In the genomic region with DNA sequence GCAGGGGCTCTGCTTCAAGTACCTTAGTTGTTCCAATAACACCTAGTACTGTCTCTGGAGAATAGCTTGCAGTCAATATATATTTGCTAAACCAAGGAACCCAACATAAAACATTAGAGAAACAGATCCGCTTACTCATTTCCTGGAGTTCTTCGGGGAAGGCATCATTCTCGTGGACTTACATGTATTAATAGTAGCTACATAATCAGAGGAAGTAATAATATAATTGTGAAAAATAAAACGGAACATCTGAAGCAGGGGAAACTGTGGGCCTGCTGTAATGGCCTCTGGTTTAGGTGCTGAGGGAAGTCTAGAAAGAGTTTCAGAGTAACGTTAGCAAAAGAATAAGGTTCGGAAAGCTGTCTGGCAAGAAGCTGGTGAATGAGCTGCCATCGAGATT, we compare ENCODE assay signal across 27 mouse cellular contexts. TPM values are rescaled to one million over a fixed set of nuclear protein-coding genes. Genes with fewer than 3 reads are reported as not detected.
A peak's percentile ranks its signal among the peaks of the same experiment; 100 is the strongest.
DNase-seq lines count a peak whose midpoint lies in the region; ATAC-seq and TF ChIP-seq lines count a peak whose summit lies in the region.
"Had no signal": no experiment of that assay in that cellular context is flagged by ENCODE, and none has a peak within 500 bp of the region (broad histone marks: within the 10 kb centered on the region; RNA-seq: fewer than 3 reads in every experiment).

No protein-coding gene starts in this region.

- intact Hi-C loops in heart, postnatal 36 days (cut with DNase I): loop anchor here (5.0 kb wide), 1 partner anchor 49 kb away; the partner anchor contains the start of gene Arhgap21

- peaks cover 13% of the 10 kb centered on the region for H3K4me1 ChIP-seq in forebrain, embryonic 10.5 days
- peaks cover 3% of the 10 kb centered on the region; the same call in 1 of the 2 replicates for H3K4me1 ChIP-seq in forebrain, embryonic 14.5 days (ENCODE audit: control insufficient read depth, insufficient read depth, low read length)
- H3K4me1 ChIP-seq in heart, embryonic 16.5 days (ENCODE audit: control insufficient read depth, insufficient read depth, low read length): no peaks in the 10 kb centered on the region
- no peaks in the 10 kb centered on the region for H3K4me1 ChIP-seq in lung, embryonic 14.5 days (ENCODE audit: insufficient read depth)
- H3K4me1 ChIP-seq: embryonic facial prominence, embryonic 15.5 days; heart, embryonic 10.5 days; liver, embryonic 12.5 days had no signal

- no peak for DNase-seq in forebrain, embryonic 10.5 days (ENCODE audit: extremely low spot score, low spot score)
- no peak for DNase-seq in forebrain, embryonic 14.5 days (ENCODE audit: low spot score)
- DNase-seq in heart, postnatal 36 days: no peak
- no peak for DNase-seq in lung, embryonic 14.5 days
- no peak for DNase-seq in lung, postnatal 4 days
- DNase-seq in 416B (ENCODE audit: low read depth): peak; percentile 34
- DNase-seq: adrenal gland, adult 8-10 months; cerebellum, adult 8-10 months; cerebellum, postnatal 25 days; gastrocnemius, postnatal 36 days; heart, postnatal 10 days; kidney, adult 2 months; layer of hippocampus, postnatal 36 days; left cerebral cortex, postnatal 4 days; liver, postnatal 0 days; right cerebral cortex, adult 18-20 months; spleen, adult 18-20 months; thymus, postnatal 14 days had no signal

- TF ChIP-seq CTCF in lung, embryonic 14.5 days (IDR thresholded peaks at IDR 0.05; ENCODE audit: low read depth): no peak

- no peak for ATAC-seq in forebrain, embryonic 14.5 days
- ATAC-seq in heart, embryonic 16.5 days (replicated peaks; ENCODE audit: extremely low read depth, insufficient read depth, low FRiP score): no peak
- no peak for ATAC-seq in lung, embryonic 14.5 days (ENCODE audit: insufficient read depth)
- ATAC-seq: forebrain, embryonic 13.5 days; liver, embryonic 12.5 days; liver, postnatal 0 days; midbrain, embryonic 15.5 days had no signal

- 85% methylated on average over 7 of the region's 7 CpGs for WGBS in forebrain, embryonic 10.5 days
- WGBS in forebrain, embryonic 14.5 days: 77% methylated on average over 7 of the region's 7 CpGs
- WGBS in heart, embryonic 16.5 days: 76% methylated on average over 7 of the region's 7 CpGs
- WGBS in lung, embryonic 14.5 days: 66% methylated on average over 7 of the region's 7 CpGs

- H3K4me3 ChIP-seq in forebrain, embryonic 10.5 days: no peak overlapping the region
- H3K4me3 ChIP-seq in forebrain, embryonic 14.5 days (ENCODE audit: low read depth, low read length): no peak overlapping the region
- no peak overlapping the region for H3K4me3 ChIP-seq in heart, embryonic 16.5 days (ENCODE audit: low read length)
- H3K4me3 ChIP-seq in lung, embryonic 14.5 days (ENCODE audit: low read depth, low read length): no peak overlapping the region
- H3K4me3 ChIP-seq: embryonic facial prominence, embryonic 10.5 days; embryonic facial prominence, embryonic 15.5 days; forebrain, embryonic 13.5 days; heart, embryonic 10.5 days; hindbrain, embryonic 13.5 days; liver, embryonic 12.5 days; midbrain, embryonic 15.5 days had no signal

- H3K9ac ChIP-seq in forebrain, embryonic 14.5 days (ENCODE audit: low read length): no peak overlapping the region
- no peak overlapping the region for H3K9ac ChIP-seq in heart, embryonic 16.5 days (ENCODE audit: low read length)
- H3K9ac ChIP-seq in lung, embryonic 14.5 days: no peak overlapping the region
- H3K9ac ChIP-seq: embryonic facial prominence, embryonic 15.5 days; forebrain, embryonic 13.5 days; hindbrain, embryonic 13.5 days; liver, embryonic 12.5 days; liver, postnatal 0 days; midbrain, embryonic 15.5 days had no signal

- no peaks in the 10 kb centered on the region for H3K27me3 ChIP-seq in forebrain, embryonic 10.5 days (ENCODE audit: poor library complexity, severe bottlenecking)
- no peaks in the 10 kb centered on the region for H3K27me3 ChIP-seq in forebrain, embryonic 14.5 days (replicated peaks; ENCODE audit: control insufficient read depth, insufficient read depth, low read length)
- no peaks in the 10 kb centered on the region for H3K27me3 ChIP-seq in heart, embryonic 16.5 days (ENCODE audit: control insufficient read depth, insufficient read depth, low read length)
- no peaks in the 10 kb centered on the region for H3K27me3 ChIP-seq in lung, embryonic 14.5 days (ENCODE audit: insufficient read depth, low read length)
- H3K27me3 ChIP-seq: embryonic facial prominence, embryonic 15.5 days; forebrain, embryonic 13.5 days; hindbrain, embryonic 13.5 days; liver, embryonic 12.5 days; midbrain, embryonic 15.5 days had no signal

- no peaks in the 10 kb centered on the region for H3K9me3 ChIP-seq in forebrain, embryonic 10.5 days
- H3K9me3 ChIP-seq in forebrain, embryonic 14.5 days (replicated peaks; ENCODE audit: control insufficient read depth, low read length): no peaks in the 10 kb centered on the region
- H3K9me3 ChIP-seq in heart, embryonic 16.5 days (replicated peaks; ENCODE audit: control insufficient read depth, low read length): no peaks in the 10 kb centered on the region
- no peaks in the 10 kb centered on the region for H3K9me3 ChIP-seq in lung, embryonic 14.5 days (ENCODE audit: low read depth, low read length)
- H3K9me3 ChIP-seq: embryonic facial prominence, embryonic 10.5 days; embryonic facial prominence, embryonic 15.5 days; forebrain, embryonic 13.5 days; G1E; heart, embryonic 10.5 days; hindbrain, embryonic 13.5 days; liver, embryonic 12.5 days; midbrain, embryonic 15.5 days had no signal

- peak overlapping the region; percentile 44; the same call in 1 of the 2 replicates for H3K27ac ChIP-seq in forebrain, embryonic 10.5 days
- no peak overlapping the region for H3K27ac ChIP-seq in forebrain, embryonic 14.5 days (ENCODE audit: low read depth, low read length)
- peak overlapping the region; percentile 21; the same call in 1 of the 2 replicates for H3K27ac ChIP-seq in heart, embryonic 16.5 days (ENCODE audit: low read length)
- peak overlapping the region; percentile 36; the same call in 1 of the 2 replicates for H3K27ac ChIP-seq in lung, embryonic 14.5 days (ENCODE audit: low read depth)
- H3K27ac ChIP-seq: embryonic facial prominence, embryonic 10.5 days; embryonic facial prominence, embryonic 15.5 days; forebrain, embryonic 13.5 days; heart, embryonic 10.5 days; hindbrain, embryonic 13.5 days; liver, embryonic 12.5 days; midbrain, embryonic 15.5 days had no signal

- H3K4me2 ChIP-seq in forebrain, embryonic 14.5 days (ENCODE audit: low read length): no peak overlapping the region
- no peak overlapping the region for H3K4me2 ChIP-seq in heart, embryonic 16.5 days (ENCODE audit: low read depth, low read length)
- no peak overlapping the region for H3K4me2 ChIP-seq in lung, embryonic 14.5 days
- H3K4me2 ChIP-seq: embryonic facial prominence, embryonic 15.5 days; forebrain, embryonic 13.5 days; hindbrain, embryonic 13.5 days; liver, embryonic 12.5 days; midbrain, embryonic 15.5 days had no signal

- H3K36me3 ChIP-seq in forebrain, embryonic 10.5 days (replicated peaks): no peaks in the 10 kb centered on the region
- no peaks in the 10 kb centered on the region for H3K36me3 ChIP-seq in forebrain, embryonic 14.5 days (ENCODE audit: control insufficient read depth, insufficient read depth, low read length)
- H3K36me3 ChIP-seq in heart, embryonic 16.5 days (ENCODE audit: control insufficient read depth, insufficient read depth): no peaks in the 10 kb centered on the region
- H3K36me3 ChIP-seq in lung, embryonic 14.5 days (ENCODE audit: insufficient read depth): no peaks in the 10 kb centered on the region
- H3K36me3 ChIP-seq: embryonic facial prominence, embryonic 10.5 days; embryonic facial prominence, embryonic 15.5 days; G1E; heart, embryonic 10.5 days; hindbrain, embryonic 13.5 days; liver, embryonic 12.5 days; midbrain, embryonic 15.5 days had no signal

RNA-seq across cellular contexts. Expression of gene Arhgap21, which starts 47.9 kb away (rescaled TPM):
- polyA plus RNA-seq in forebrain, embryonic 10.5 days (2016; fragmentation: Nextera tagmentation; extraction: Ambion mirVana): 24.3 and 27.9 TPM in 2 replicates
- polyA plus RNA-seq in forebrain, embryonic 14.5 days (2014; fragmentation: Nextera tagmentation; extraction: Ambion mirVana): 34.0 and 43.0 TPM in 2 replicates
- polyA plus RNA-seq in heart, embryonic 16.5 days (2015; fragmentation: Nextera tagmentation; extraction: Ambion mirVana): 14.8 and 18.6 TPM in 2 replicates
- total RNA-seq in heart, postnatal 36 days (2021): 10 to 100 TPM; 73.4 to 85.7 TPM
- polyA plus RNA-seq in lung, embryonic 14.5 days (2014; fragmentation: Nextera tagmentation; extraction: Ambion mirVana): 22.1 and 23.4 TPM in 2 replicates
